Mouse (Mus musculus): ENCODE measurements around the gene Nkrf. TPM values are rescaled to one million over a fixed set of nuclear protein-coding genes. Genes with fewer than 3 reads are reported as not detected.

The Nkrf gene
- 1.5 TPM in 2 replicates for polyA plus RNA-seq (2012; rRNA removed)

DNA sequence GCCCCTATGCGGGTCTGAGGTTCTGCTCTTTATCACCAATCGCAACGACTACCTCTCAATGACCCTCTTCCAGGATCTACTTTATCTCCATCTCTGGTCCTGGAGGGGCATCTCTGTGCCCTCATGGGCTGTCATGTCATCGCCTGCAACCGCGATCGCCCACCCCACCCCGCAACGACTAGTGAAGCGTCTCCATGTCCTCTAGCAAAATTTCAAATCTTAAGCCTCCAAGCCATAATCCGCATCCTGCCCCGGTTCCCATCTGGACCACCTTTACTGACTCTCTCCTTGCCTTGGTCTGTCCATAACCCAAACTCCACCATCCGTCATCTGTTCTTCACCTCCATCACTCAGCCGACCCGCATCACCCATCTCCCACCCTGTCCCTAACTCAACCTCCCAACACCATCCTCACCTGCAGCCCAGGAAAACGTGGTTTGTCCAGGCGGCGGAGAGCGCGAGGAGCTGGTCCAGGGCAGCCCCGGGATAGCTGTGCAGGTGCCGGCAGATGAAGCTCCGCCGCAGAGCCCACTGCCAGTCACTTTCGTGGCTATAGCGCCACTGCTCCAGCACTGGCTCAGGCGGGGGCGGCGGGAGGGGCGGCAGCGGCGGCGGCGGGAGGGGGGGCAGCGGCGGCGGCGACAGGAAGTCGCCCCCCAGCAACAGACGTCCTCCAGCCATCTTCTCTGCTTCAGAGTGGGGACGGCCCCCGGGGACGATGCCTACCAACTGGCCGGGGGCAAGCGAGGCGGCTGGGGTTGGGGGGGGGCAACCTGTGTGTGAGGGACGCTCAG, at the start of gene Nkrf:
Gene Nkrf, minus strand, starts transcription at position 579 of the 794 bp plus-strand sequence.

DNA sequence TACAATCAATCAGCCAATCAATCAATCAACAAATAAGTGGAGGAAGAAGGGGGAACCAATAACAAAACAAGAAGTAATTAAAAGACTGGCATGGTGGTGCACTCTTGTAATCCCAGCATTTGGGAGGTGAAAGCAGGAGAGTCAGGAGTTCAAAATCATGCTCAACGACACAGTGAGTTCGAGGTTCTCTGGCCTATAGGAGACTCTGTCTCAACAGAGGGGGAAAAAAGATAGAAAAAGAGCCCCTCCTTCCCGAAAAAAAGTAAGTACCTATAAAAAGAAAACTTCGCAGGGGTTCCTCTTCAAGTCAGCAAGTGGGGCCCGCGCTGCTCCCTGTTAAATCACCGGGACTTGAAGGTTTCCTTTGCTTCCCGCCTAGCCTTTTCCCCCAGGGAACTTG, 28.9 kb downstream of the Nkrf start, which contains the start of the genes Ube2a and C330007P06Rik:
Gene Ube2a, plus strand, starts transcription at position 136 of the 400 bp plus-strand sequence.
Gene C330007P06Rik, minus strand, starts transcription at position 347 of the 400 bp plus-strand sequence.

Other genes starting within 250 kb of the Nkrf start
- 0.71 and 0.81 TPM in 2 replicates for gene Slc25a43, start 159.2 kb downstream of the Nkrf start, polyA plus RNA-seq (2012; rRNA removed)
- gene Slc25a5, start 107.2 kb downstream of the Nkrf start, polyA plus RNA-seq (2012; rRNA removed): 342 and 366 TPM in 2 replicates
- gene Ube2a, start 29.0 kb downstream of the Nkrf start, polyA plus RNA-seq (2012; rRNA removed): 14.6 and 16.7 TPM in 2 replicates
- 5.9 and 6.2 TPM in 2 replicates for gene C330007P06Rik, start 28.8 kb downstream of the Nkrf start, polyA plus RNA-seq (2012; rRNA removed)
- 4.9 TPM in 2 replicates for gene Sept6, start 88.9 kb upstream of the Nkrf start, polyA plus RNA-seq (2012; rRNA removed)
- 0.04 and 0.05 TPM in 2 replicates for gene Sowahd, start 145.9 kb upstream of the Nkrf start, polyA plus RNA-seq (2012; rRNA removed)
- gene Rpl39, start 182.5 kb upstream of the Nkrf start, polyA plus RNA-seq (2012; rRNA removed): 435 and 498 TPM in 2 replicates
- 10.8 and 10.9 TPM in 2 replicates for gene Upf3b, start 207.4 kb upstream of the Nkrf start, polyA plus RNA-seq (2012; rRNA removed)
- gene Nkap, start 223.9 kb upstream of the Nkrf start, polyA plus RNA-seq (2012; rRNA removed): 1.9 and 2.1 TPM in 2 replicates